Mouse (Mus musculus) kidney, postnatal 10 days (tissue): ENCODE data around the gene Ldlrad1.
A peak's percentile ranks its signal among the peaks of the same experiment; 100 is the strongest.

Experiments used
- DNase-seq: peaks from one replicate; pipeline ENCODE4 v3.0.0; 2021; ENCODE audit warnings: mixed read lengths

Ldlrad1 gene

GRCm38 (mm10) chr4:107211936-107212335 lies 3.0 kb downstream of the Ldlrad1 start:
- DNase-seq, result no peak

GRCm38 (mm10) chr4:107213279-107214011 lies 4.5 kb downstream of the Ldlrad1 start:
- no peak for DNase-seq

- no peak for DNase-seq
Measured at GRCm38 (mm10) chr4:107217574-107217973, 8.6 kb downstream of the Ldlrad1 start.

GRCm38 (mm10) chr4:107221524-107221923 lies 12.5 kb downstream of the Ldlrad1 start:
- DNase-seq, result no peak

- DNase-seq, result peak; percentile 31
Measured at GRCm38 (mm10) chr4:107223225-107224204, 14.5 kb downstream of the Ldlrad1 start.

- no peak for DNase-seq
Measured at GRCm38 (mm10) chr4:107226313-107226712, 17.3 kb downstream of the Ldlrad1 start.

GRCm38 (mm10) chr4:107232219-107232618 lies 23.2 kb downstream of the Ldlrad1 start:
- no peak for DNase-seq

- no peak for DNase-seq
Measured at GRCm38 (mm10) chr4:107238253-107238652, 29.3 kb downstream of the Ldlrad1 start.

- no peak for DNase-seq
Measured at GRCm38 (mm10) chr4:107240196-107240595, 31.2 kb downstream of the Ldlrad1 start.

GRCm38 (mm10) chr4:107243365-107244333 lies 34.7 kb downstream of the Ldlrad1 start:
- DNase-seq, result no peak

- DNase-seq, result peak; percentile 38
Measured at GRCm38 (mm10) chr4:107245368-107245767, 36.4 kb downstream of the Ldlrad1 start.

- no peak for DNase-seq
Measured at GRCm38 (mm10) chr4:107246040-107246439, 37.1 kb downstream of the Ldlrad1 start.

GRCm38 (mm10) chr4:107247110-107247509 lies 38.1 kb downstream of the Ldlrad1 start:
- DNase-seq, result no peak

GRCm38 (mm10) chr4:107248061-107248460 lies 39.1 kb downstream of the Ldlrad1 start:
- no peak for DNase-seq

GRCm38 (mm10) chr4:107249471-107249870 lies 40.5 kb downstream of the Ldlrad1 start:
- DNase-seq, result no peak

GRCm38 (mm10) chr4:107250494-107250893 lies 41.5 kb downstream of the Ldlrad1 start:
- peak; percentile 60 for DNase-seq

- no peak for DNase-seq
Measured at GRCm38 (mm10) chr4:107252522-107252921, 43.5 kb downstream of the Ldlrad1 start.

- DNase-seq, result peak; percentile 98
Measured at GRCm38 (mm10) chr4:107253125-107254091, 44.4 kb downstream of the Ldlrad1 start, which contains the start of the genes Lrrc42 and Hspb11. TSS of gene Lrrc42 (minus strand) at chr4:107253532. TSS of gene Hspb11 (plus strand) at chr4:107253593.

GRCm38 (mm10) chr4:107254414-107254813 lies 45.4 kb downstream of the Ldlrad1 start:
- DNase-seq, result no peak

GRCm38 (mm10) chr4:107260001-107260400 lies 51.0 kb downstream of the Ldlrad1 start:
- DNase-seq, result no peak
